Mouse (Mus musculus) liver, adult 2 months (tissue): Measurements from ENCODE around the gene P4htm.

Experiments
- CTCF ChIP-seq: fragments of 200-500 bp; IDR thresholded peaks from 2 replicates; pipeline ENCODE4 v1.5.1; 2011; ENCODE audit warnings: low read depth, low read length, control low read depth
- POLR2A ChIP-seq: fragments of 200-500 bp; IDR thresholded peaks from 2 replicates; pipeline ENCODE4 v1.6.1; 2011; ENCODE audit warnings: low read length, control low read depth; ENCODE audit not compliant: insufficient read depth; ENCODE audit errors: extremely low read depth

DNA sequence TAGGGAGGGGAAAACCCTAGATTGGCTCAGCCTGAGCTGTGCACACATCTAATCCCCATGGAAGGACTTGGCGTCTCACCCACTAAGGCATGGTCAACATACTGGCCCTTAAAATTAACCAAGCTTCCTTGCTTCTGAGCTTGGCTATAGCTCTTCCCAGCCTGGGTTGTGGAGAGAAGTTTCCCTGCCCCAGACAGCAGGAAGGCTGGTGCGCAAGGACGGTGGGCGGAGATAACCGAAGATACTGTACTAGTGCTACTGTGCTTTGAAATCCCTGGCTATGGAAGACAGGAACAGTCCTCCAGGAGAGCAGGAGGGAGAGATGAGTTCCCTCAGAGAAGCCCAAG, 18.1 kb downstream of the P4htm start:
- TF ChIP-seq CTCF, result no peak
- no peak for TF ChIP-seq POLR2A
